Mouse (Mus musculus) spleen, adult 18-20 months (tissue): ENCODE results near the gene B3gnt9.
A peak's percentile ranks its signal among the peaks of the same experiment; 100 is the strongest.

Experiments used
- DNase-seq, 2 experiments: peaks; one replicate each; pipeline ENCODE4 v3.0.0; 2022; ENCODE audit warnings: mixed read lengths in 2 of 2

Gene B3gnt9

DNA sequence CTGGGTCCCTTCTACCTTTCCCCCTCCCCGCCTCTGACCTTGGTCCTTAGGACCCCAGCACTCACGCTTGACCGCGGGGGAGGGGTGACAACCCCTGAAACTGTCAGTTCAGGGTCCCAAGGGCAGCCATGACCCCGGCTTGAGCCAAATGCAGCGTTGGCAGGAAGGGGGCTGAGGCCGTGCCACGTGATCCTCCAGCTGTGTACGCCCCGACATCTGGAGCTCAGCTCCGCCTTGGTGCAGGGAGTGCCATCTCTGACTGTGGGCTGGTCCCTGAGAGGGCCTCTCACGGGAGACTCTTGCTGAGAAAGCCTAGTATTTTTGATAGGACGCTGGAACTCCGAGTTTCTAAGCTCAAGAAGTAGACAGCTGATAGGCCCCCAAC is at the start of gene B3gnt9:
B3gnt9 (minus strand) TSS at position 188 of the 385 bp plus-strand sequence.
- DNase-seq = peak in 1 of 2 experiments; percentile 43

DNA sequence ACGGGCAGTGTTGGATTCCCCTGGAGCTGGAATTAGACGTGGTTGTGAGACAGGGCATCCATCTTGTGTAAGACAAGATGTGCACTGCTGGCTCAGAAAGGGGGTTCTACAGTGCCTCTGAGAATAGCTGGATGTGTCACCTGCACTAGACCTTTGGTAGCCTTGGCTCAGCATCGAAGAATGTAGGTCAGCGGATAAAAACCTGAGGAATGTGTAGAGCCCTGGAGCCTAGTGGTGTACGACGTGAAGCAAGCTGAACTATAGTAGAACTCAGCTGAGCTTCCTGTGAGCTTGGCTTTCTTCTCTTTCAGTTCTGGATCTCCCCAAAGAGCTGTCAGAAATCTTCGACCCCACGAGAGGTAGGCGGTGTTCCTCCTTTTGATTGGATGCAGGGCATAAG is 48.9 kb upstream of the B3gnt9 start:
- DNase-seq = no peak

DNA sequence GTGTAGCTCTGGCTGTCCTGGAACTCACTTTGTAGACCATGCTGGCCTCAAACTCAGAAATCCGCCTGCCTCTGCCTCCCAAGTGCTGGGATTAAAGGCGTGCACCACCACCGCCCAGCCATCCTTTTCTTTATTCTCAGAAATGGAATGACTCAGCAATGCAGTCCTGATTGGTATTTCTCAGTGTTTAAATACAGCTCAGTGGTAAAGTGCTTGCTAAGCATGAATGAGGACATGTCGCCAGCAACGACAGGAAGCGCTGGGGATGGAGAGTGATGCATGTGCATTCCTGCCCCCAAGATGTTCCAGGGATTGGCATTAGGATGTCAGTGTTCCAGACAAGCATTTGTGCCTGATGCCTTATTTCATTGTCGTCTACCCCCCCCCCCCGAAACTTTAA is 48.4 kb upstream of the B3gnt9 start:
- DNase-seq = no peak

DNA sequence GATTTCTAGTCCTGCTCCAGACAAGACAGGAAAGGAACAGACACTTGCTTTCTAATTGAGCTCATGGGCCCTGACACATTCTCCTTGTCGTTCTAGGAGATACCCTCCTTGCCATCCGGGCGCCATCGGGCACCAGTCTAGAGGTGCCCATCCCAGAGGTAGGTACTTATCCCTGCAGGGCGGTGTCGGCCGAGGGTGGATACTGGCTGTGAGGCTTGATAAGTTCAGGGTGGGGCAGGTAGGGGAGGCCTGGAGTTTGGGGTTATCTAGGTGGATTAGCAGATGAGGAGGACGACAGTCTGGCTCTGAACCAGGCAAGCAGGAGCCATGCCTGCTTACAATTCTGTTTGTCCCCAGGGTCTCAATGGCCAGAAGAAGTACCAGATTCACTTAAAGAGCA is 45.0 kb upstream of the B3gnt9 start:
- DNase-seq = no peak

GRCm38 (mm10) chr8:105298351-105299252 is 43.6 kb upstream of the B3gnt9 start:
- no peak for DNase-seq

DNA sequence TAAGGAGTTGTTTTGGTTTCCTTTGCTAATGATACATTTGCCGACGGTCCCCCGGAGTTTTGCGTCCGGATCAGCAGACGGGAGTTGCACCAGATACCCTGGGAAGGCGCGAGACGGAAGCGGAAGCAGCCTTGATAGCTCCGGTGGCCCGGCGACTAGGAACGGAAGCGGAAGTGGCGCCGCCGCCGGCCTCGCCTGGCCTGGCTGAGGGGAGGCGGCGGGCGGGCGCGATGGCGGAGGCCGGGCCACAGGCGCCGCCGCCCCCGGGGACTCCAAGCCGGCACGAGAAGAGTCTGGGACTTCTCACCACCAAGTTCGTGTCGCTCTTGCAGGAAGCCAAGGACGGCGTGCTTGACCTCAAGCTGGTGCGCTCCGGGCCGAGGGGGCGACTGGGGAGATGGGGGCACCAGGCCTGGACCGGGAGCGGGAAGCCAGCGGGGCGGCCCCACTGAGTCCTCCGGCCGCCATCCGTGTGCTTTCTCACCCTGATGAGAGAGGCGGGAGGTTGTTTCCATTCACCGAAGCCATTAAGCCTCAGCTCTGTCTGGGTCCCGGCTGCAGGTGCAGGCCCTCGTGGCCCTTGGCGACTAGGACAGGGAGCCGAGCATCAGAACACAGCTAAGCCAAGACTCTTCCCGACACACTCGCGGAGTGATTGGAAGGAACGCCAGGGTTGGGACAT is 42.7 kb upstream of the B3gnt9 start, which contains the start of gene E2f4:
E2f4 (plus strand) TSS at position 153 of the 682 bp plus-strand sequence.
- DNase-seq = peak; percentile 82 to 86

DNA sequence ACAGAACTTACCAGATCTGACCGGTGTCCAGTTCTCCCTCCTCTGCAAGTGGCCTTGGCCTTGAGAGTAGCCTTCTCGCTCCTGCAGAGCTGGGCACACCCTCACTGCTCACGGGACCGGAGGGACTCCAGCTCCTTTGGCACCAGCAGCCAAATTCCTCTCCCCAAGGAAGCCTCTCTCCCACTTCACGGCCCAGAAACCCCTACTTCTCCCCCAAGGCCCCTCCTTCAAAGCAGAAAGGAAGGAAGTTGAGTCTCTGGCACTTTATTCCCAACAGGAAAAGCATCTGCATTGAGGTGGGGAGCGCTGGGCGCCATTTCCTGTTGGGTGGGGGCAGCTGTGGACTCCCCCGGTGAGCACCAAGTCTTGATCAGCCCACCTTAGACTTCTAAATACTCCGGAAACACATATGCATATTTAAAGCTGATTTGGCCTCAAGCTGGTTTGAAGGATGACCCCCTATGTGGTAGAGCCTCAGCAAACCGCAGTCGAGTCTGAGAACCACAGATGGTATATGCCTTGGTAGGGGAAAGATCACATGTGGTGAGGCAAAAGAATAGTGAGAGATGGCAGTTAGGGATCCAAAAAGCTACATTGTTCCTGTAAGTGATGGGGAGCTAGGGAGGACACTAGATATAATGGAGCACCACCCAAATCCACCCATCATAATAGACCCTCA is 41.1 kb upstream of the B3gnt9 start, which contains the start of gene Exoc3l:
Exoc3l (minus strand) TSS at position 207 of the 679 bp plus-strand sequence.
- DNase-seq = no peak

GRCm38 (mm10) chr8:105295256-105295655 is 40.3 kb upstream of the B3gnt9 start:
- DNase-seq = no peak

GRCm38 (mm10) chr8:105294776-105295175 is 39.8 kb upstream of the B3gnt9 start:
- DNase-seq = no peak

- DNase-seq = peak in 1 of 2 experiments; percentile 5
These were observed 38.5 kb upstream of the B3gnt9 start for GRCm38 (mm10) chr8:105293405-105293804.

GRCm38 (mm10) chr8:105292471-105292870 is 37.5 kb upstream of the B3gnt9 start:
- no peak for DNase-seq

GRCm38 (mm10) chr8:105291802-105292201 is 36.8 kb upstream of the B3gnt9 start:
- DNase-seq = peak in 1 of 2 experiments; percentile 4

DNA sequence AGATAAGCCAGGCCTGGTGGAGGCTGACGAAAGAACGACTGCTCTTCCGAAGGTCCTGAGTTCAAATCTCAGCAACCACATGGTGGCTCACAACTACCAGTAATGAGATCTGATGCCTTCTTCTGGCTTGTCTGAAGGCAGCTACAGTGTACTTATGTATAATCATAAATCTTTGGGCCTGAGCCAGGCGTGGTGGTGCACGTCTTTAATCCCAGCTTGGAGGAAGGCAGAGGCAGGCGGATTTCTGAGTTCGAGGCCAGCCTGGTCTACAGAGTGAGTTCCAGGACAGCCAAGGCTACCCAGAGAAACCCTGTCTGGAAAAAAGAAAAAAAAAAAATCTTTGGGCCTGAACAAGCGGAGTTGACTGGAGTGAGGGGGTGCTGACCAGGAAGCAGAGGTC is 36.4 kb upstream of the B3gnt9 start:
- peak in 1 of 2 experiments; percentile 4 for DNase-seq

GRCm38 (mm10) chr8:105290554-105291314 is 35.8 kb upstream of the B3gnt9 start:
- peak; percentile 72 to 92 for DNase-seq

DNA sequence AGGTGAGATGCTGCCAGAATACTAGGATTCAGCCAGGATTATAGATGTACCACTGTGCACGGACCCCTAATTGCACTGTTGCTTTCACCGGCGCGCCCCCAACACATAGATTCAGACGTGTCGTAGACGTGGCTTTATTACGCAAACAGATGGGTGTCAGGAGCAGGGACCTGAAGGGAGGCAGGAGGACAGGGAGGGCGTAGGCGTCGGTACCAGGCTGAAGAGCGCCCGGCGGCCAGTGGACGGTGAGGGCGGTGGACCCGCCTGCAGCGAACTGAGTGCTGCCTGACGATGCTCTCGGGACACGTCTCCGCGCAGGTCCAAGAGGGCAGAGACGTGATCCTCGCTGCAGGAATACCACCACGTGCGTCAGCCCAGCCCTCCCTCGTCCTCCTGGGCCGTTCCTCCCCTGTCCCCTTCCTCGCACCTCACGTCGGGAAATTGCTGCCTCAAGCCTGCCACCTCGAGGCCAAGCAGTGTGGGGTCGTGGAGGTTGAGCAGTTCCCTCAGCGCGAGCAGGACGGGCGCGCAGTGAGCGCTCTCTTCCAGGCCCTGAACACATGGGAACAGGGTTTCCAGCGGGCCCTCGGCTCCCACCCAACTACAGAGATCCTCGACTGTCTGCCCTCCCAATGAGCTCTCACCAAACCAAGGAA is 35.0 kb upstream of the B3gnt9 start, which contains the start of gene 4931428F04Rik:
4931428F04Rik (minus strand) TSS at position 60 of the 656 bp plus-strand sequence.
- DNase-seq = peak in 1 of 2 experiments; percentile 29

DNA sequence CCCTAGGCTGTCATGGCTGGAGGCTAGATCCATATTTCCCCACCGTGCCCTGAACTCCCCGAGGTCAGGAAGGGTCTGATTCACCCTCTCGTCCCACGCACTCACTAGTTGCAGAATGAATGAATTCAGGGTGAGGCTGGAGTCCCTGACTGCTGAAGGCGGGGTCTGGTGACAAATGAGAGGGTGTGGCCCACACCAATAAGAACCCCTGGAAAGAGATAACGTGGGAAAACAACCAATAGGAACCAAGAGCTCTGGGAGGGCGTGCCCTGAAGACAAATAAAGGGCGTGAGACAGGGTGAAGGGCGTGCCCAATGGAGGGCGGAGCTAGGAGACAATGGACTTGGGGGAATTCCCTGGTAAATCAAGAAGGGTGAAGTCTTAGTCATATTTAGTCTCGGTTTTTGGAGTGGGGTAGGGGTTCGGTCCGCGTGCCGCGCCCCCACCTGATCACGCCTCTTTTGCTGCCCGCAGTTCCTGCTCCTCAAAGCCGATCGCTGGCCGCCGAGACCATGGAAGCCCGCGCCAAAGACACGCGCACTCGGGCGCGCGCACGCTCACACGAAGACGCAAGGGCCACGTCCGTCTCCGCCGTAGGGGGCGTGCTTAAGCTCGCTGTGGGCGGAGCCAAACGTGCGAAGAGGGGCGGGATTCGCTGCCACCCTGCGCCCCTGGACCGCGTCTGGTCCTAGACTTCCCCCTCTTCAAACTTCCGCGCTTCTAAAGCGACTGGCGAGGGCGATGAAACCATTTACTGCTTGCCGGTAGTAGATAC is 34.2 kb upstream of the B3gnt9 start:
- DNase-seq = peak; percentile 93 to 97

DNA sequence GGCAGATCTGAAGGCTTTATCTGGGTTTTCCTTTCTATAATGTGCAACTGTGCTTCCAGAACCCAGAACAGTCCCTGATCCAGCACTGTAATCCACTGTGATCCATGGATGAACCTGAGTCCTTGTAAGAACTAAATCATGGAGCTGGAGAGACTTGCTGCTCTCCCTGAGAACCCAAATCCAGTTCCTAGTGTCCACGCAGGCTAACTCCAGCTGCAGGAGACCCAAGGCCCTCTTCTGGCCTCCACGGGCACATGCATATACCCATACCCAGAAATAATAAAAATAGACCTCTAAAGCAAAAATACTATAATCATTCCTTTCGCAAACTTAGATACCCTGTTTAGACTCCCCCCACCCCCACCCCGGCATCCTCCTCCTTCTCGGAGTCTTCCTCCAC is 33.3 kb upstream of the B3gnt9 start:
- no peak for DNase-seq

- DNase-seq = no peak
These were observed 32.0 kb upstream of the B3gnt9 start for GRCm38 (mm10) chr8:105286907-105287306.

GRCm38 (mm10) chr8:105285514-105285913 is 30.6 kb upstream of the B3gnt9 start:
- no peak for DNase-seq

DNA sequence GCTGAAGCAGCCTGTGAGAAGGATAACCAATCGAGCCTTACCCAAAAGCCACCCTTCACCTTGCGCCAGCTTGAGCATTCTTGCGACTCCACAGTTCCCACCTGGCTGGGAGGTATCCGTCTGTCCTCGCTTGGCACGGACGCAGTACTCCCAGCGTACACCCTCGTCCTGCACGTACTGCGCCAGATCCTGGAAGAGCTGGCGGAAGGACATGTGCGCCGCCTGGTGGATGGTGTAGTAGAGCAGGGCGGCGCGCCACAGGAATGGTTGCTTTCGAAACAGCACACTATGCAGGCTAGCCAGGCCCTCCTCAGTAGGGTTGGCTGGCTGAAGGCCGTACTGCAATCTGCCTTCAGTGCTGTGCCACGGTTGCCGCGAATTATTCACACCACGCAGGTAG is 28.1 kb upstream of the B3gnt9 start:
- DNase-seq = peak in 1 of 2 experiments; percentile 54

GRCm38 (mm10) chr8:105282239-105282638 is 27.3 kb upstream of the B3gnt9 start:
- DNase-seq = no peak
